Mouse (Mus musculus): ENCODE measurements around the gene Zc3hc1.

DNA sequence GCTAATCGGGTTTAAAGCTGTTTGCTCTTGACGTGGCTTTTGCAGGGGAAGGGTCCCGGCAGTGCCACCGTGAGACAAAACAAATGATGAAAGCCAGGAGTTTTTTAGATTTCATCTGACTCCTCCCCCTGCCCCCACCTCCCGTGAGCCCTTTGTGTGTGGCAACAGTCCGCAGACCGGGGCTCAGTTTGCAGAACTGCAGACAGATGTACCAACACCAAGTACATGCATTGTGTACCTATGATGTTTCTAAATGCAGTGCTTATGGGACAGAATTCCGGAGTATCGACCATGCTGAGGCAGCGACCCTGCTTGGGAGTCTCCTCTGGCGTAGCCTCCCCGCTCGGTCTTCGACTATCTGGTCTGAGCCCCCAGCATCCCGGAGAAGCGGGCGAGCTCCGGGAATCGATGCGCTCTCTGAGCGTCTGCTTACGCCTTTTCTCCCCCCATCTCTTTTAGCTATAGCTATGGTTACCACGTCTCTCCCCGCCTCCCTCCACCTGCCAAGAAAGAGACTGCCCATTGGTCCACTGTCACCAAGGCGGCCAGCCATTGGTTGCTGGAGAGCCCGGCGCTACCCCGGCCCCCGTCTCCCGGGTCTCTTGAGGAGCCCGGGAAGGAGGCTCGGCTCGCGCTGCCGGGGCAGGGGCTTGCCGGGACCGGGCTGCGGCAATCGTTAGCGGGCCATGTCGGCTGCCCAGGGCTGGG lies 10.6 kb upstream of the Zc3hc1 start, which contains the start of gene Klhdc10:
- TF ChIP-seq CTCF (IDR thresholded peaks at IDR 0.05; ENCODE audit: insufficient read depth, low read depth, low read length) (no peak), POLR2A (IDR thresholded peaks at IDR 0.05; ENCODE audit: insufficient read depth, low read depth, low read length) (peak; percentile 70)

All from olfactory bulb, adult 2 months (tissue).